Comparison of ENCODE assay signal across 11 mouse cellular contexts in the genomic region with DNA sequence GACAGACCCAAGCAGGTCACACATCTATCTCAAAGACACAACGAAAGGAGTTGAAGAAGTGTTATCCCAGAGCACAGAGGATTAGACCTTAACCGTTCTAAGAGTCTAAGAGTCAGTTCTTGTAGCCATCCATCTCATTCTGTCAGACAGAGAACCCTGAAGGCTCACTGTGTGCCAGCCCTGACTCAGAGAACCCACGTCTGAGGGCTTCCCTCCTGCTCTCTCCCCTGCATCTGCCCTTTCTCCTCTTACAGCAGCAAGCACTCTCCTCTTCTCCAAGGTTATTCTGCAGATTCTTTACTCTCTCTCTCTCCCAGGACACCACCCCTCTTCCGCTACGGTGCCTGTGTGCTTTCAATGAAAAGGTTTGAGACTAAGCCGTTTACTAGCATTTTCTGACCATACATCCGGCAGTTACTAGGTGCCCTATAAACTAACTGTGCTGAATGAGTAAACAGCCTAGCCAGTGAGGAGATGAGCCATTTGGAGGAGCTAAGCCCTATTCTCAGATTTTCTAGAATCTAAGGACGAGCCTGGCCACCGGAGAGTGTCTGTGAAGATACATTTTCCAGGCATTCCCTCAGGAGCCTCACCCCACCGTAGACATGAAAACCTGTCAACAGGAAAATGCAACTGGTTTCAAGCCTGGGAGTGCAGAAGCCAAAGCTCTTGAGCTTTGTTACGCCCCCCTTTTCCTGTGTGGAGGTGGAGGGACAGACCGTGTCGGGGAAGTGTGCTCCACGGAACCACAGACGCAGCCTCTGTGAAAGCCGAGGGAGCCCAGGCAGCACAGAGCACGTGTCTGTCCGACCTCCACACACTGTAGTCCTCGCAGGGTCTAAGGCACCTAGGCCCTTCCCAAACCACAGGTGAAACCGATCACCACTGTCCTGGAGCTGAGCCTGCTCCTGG. TPM values are rescaled to one million over a fixed set of nuclear protein-coding genes. Genes with fewer than 3 reads are reported as not detected.
DNase-seq lines count a peak whose midpoint lies in the region.
"Had no signal": no experiment of that assay in that cellular context is flagged by ENCODE, and none has a peak within 500 bp of the region (broad histone marks: within the 10 kb centered on the region; RNA-seq: fewer than 3 reads in every experiment).

No protein-coding gene starts in this region.

- H3K27me3 ChIP-seq in heart, embryonic 10.5 days (ENCODE audit: insufficient read depth, poor library complexity, severe bottlenecking): no peaks in the 10 kb centered on the region
- H3K27me3 ChIP-seq in megakaryocyte, embryonic 14.5 days (replicated peaks): no peaks in the 10 kb centered on the region
- H3K27me3 ChIP-seq: hindbrain, embryonic 15.5 days had no signal

- H3K4me3 ChIP-seq in heart, embryonic 10.5 days: 0 out of 2 replicates have a peak overlapping the region, but pooled peaks have one; percentile 24
- peak overlapping the region; percentile 89 for H3K4me3 ChIP-seq in megakaryocyte, embryonic 14.5 days (replicated peaks)
- H3K4me3 ChIP-seq: hindbrain, embryonic 15.5 days had no signal

- H3K27ac ChIP-seq in heart, embryonic 10.5 days: peak overlapping the region; percentile 53
- H3K27ac ChIP-seq: hindbrain, embryonic 15.5 days had no signal

- WGBS in heart, embryonic 10.5 days: 54% methylated on average over 20 of the region's 20 CpGs

- peaks cover 42% of the 10 kb centered on the region for H3K4me1 ChIP-seq in heart, embryonic 10.5 days
- H3K4me1 ChIP-seq in megakaryocyte, embryonic 14.5 days: peaks cover 90% of the 10 kb centered on the region

- no peaks in the 10 kb centered on the region for H3K9me3 ChIP-seq in heart, embryonic 10.5 days
- H3K9me3 ChIP-seq in megakaryocyte, embryonic 14.5 days: peaks cover 3% of the 10 kb centered on the region
- H3K9me3 ChIP-seq: hindbrain, embryonic 15.5 days had no signal

- no peak for DNase-seq in heart, embryonic 10.5 days (ENCODE audit: low spot score)
- DNase-seq in heart, postnatal 25 days (ENCODE audit: low spot score): no peak
- peak; percentile 30 to 35 for DNase-seq in B cell, adult 2 months
- DNase-seq in T-cell, adult 2 months (ENCODE audit: low spot score): peak; percentile 50
- no peak for DNase-seq in urinary bladder, postnatal 14 days (ENCODE audit: low spot score)
- no peak for DNase-seq in urinary bladder, adult 2 months (ENCODE audit: low spot score)
- DNase-seq in urinary bladder, postnatal 4 days (ENCODE audit: low spot score in 2 of 2): no peak
- DNase-seq: cerebellum, postnatal 14 days had no signal

- intact Hi-C loops in heart, postnatal 25 days (cut with DNase I): no loop called here

- peaks cover 21% of the 10 kb centered on the region for H3K36me3 ChIP-seq in heart, embryonic 10.5 days
- peaks cover 87% of the 10 kb centered on the region for H3K36me3 ChIP-seq in megakaryocyte, embryonic 14.5 days (replicated peaks; ENCODE audit: low read length)

RNA-seq across cellular contexts. Expression of a gene that starts 8.0 kb away (rescaled TPM):
- polyA plus RNA-seq in heart, embryonic 10.5 days (2016; fragmentation: Nextera tagmentation; extraction: Ambion mirVana): 71.2 and 87.1 TPM in 2 replicates
- 10 to 100 TPM; 30.9 to 31.0 TPM for total RNA-seq in heart, postnatal 25 days (2021)
- polyA plus RNA-seq in megakaryocyte, embryonic 14.5 days (2012; ENCODE audit: insufficient read depth, low replicate concordance): 31.3 and 53.1 TPM in 2 replicates
- 22.5 and 29.1 TPM in 2 replicates for polyA plus RNA-seq in urinary bladder, adult 2 months (2012; rRNA removed)

RNA-seq across cellular contexts. Expression of a gene that starts 39.5 kb away (rescaled TPM):
- polyA plus RNA-seq in heart, embryonic 10.5 days (2016; fragmentation: Nextera tagmentation; extraction: Ambion mirVana): 36.3 and 49.1 TPM in 2 replicates
- 10 to 100 TPM; 12.0 to 20.6 TPM for total RNA-seq in heart, postnatal 25 days (2021)
- 3.6 and 17.0 TPM in 2 replicates for polyA plus RNA-seq in megakaryocyte, embryonic 14.5 days (2012; ENCODE audit: insufficient read depth, low replicate concordance)
- polyA plus RNA-seq in urinary bladder, adult 2 months (2012; rRNA removed): 3.2 and 5.1 TPM in 2 replicates

RNA-seq across cellular contexts. Expression of a gene that starts 54.3 kb away (rescaled TPM):
- not detected in 2 replicates for polyA plus RNA-seq in heart, embryonic 10.5 days (2016; fragmentation: Nextera tagmentation; extraction: Ambion mirVana)
- not detected for total RNA-seq in heart, postnatal 25 days (2021)
- not detected in 2 replicates for polyA plus RNA-seq in megakaryocyte, embryonic 14.5 days (2012; ENCODE audit: insufficient read depth, low replicate concordance)
- polyA plus RNA-seq in urinary bladder, adult 2 months (2012; rRNA removed): 0.06 and 0.12 TPM in 2 replicates
- polyA plus RNA-seq: hindbrain, embryonic 15.5 days; limb, embryonic 11.5 days had no signal

Comparison
In these comparisons a context has a peak if more than half of its experiments do, and no peak if none do; other contexts are left out.
1. DNase-seq: peak in B cell, adult 2 months (2 of 2) and T-cell, adult 2 months (single experiment); none in heart, embryonic 10.5 days (single experiment), heart, postnatal 25 days (single experiment), urinary bladder, postnatal 14 days (single experiment), urinary bladder, adult 2 months (single experiment) and urinary bladder, postnatal 4 days (0 of 2).